Mouse (Mus musculus) limb, embryonic 13.5 days (tissue): ENCODE measurements around the gene Mrgprh. TPM values are rescaled to one million over a fixed set of nuclear protein-coding genes. Genes with fewer than 3 reads are reported as not detected.

Experiments
- microRNA-seq: library from miRNA; unstranded; fragments of <30 nt; microRNA quantifications from one replicate; pipeline ENCODE4, GENCODE M21; 2016
- polyA plus RNA-seq: library from polyadenylated mRNA; unstranded; fragments of >200 nt; fragmentation: Nextera tagmentation; extraction: Ambion mirVana; gene quantifications from 2 replicates; pipeline ENCODE4 v1.2.1, GENCODE M21; 2015

Gene Mrgprh
- polyA plus RNA-seq, 1 experiment from 2014 or later = 0.08 TPM

Small RNAs within 50 kb of the gene (microRNA-seq; reads per million reads assigned to microRNA genes)
- gene Gm24085 = not detected

Other genes starting within 250 kb of the Mrgprh start
- 0.25 TPM in 1 of 2 replicates, not detected in the other for gene Slc22a1, start 200.2 kb upstream of the Mrgprh start, polyA plus RNA-seq
- gene Igf2r, start 106.4 kb upstream of the Mrgprh start, polyA plus RNA-seq = 48.7 and 51.5 TPM in 2 replicates
- gene Mas1, start 7.9 kb upstream of the Mrgprh start, polyA plus RNA-seq = 1.7 and 2.4 TPM in 2 replicates
- gene Pnldc1, start 34.2 kb downstream of the Mrgprh start, polyA plus RNA-seq = 1.8 and 2.4 TPM in 2 replicates
- gene Tcp1, start 39.7 kb downstream of the Mrgprh start, polyA plus RNA-seq = 450 and 465 TPM in 2 replicates
- gene Mrpl18, start 40.3 kb downstream of the Mrgprh start, polyA plus RNA-seq = 155 and 161 TPM in 2 replicates
- gene Acat3, start 64.6 kb downstream of the Mrgprh start, polyA plus RNA-seq = 0.70 and 1.0 TPM in 2 replicates
- 207 and 209 TPM in 2 replicates for gene Acat2, start 84.7 kb downstream of the Mrgprh start, polyA plus RNA-seq
- 173 and 180 TPM in 2 replicates for gene Wtap, start 118.1 kb downstream of the Mrgprh start, polyA plus RNA-seq
- 85.1 and 93.4 TPM in 2 replicates for gene Sod2, start 130.8 kb downstream of the Mrgprh start, polyA plus RNA-seq
- gene Gpr31b, start 176.3 kb downstream of the Mrgprh start, polyA plus RNA-seq = not detected in 2 replicates
- 0.17 TPM in 1 of 2 replicates, not detected in the other for gene Tcp10b, start 185.1 kb downstream of the Mrgprh start, polyA plus RNA-seq